10 mouse cellular contexts compared by ENCODE assay signal in genomic region chr2:93303585-93304272, GRCm38 (mm10). TPM values are rescaled to one million over a fixed set of nuclear protein-coding genes. Genes with fewer than 3 reads are reported as not detected.
DNase-seq lines count a peak whose midpoint lies in the region; ATAC-seq lines count a peak whose summit lies in the region.
"Had no signal": no experiment of that assay in that cellular context is flagged by ENCODE, and none has a peak within 500 bp of the region (broad histone marks: within the 10 kb centered on the region; RNA-seq: fewer than 3 reads in every experiment).

No protein-coding gene starts in this region.

- H3K27ac ChIP-seq in kidney, embryonic 15.5 days: peak overlapping the region; percentile 86
- peak overlapping the region; percentile 75 for H3K27ac ChIP-seq in neural tube, embryonic 14.5 days (ENCODE audit: low read depth, low read length)
- H3K27ac ChIP-seq: liver, embryonic 14.5 days had no signal

- H3K4me2 ChIP-seq in kidney, embryonic 15.5 days: no peak overlapping the region
- no peak overlapping the region for H3K4me2 ChIP-seq in neural tube, embryonic 14.5 days (ENCODE audit: low read depth, low read length)

- peak; percentile 40; the same call in 1 of the 2 replicates for ATAC-seq in kidney, embryonic 15.5 days (replicated peaks; ENCODE audit: low FRiP score)
- ATAC-seq in neural tube, embryonic 14.5 days (ENCODE audit: low read depth): peak; percentile 54; the same call in 1 of the 2 replicates

- DNase-seq in kidney, adult 8-10 months: no peak
- peak; percentile 58 to 63 for DNase-seq in heart, adult 9 months (ENCODE audit: low spot score in 2 of 2)
- DNase-seq in kidney, postnatal 14 days: peak; percentile 62
- DNase-seq in cerebellum, postnatal 25 days: no peak
- no peak for DNase-seq in spleen, postnatal 14 days (ENCODE audit: low spot score in 2 of 2)
- no peak for DNase-seq in ovary, postnatal 14 days (ENCODE audit: low spot score)
- DNase-seq: B cell, adult 2 months had no signal

- no peaks in the 10 kb centered on the region for H3K9me3 ChIP-seq in kidney, embryonic 15.5 days (replicated peaks)
- H3K9me3 ChIP-seq in neural tube, embryonic 14.5 days (ENCODE audit: control insufficient read depth, low read length): no peaks in the 10 kb centered on the region

- H3K4me3 ChIP-seq in kidney, embryonic 15.5 days (replicated peaks): no peak overlapping the region
- H3K4me3 ChIP-seq in neural tube, embryonic 14.5 days (ENCODE audit: low read depth, low read length): no peak overlapping the region

- H3K27me3 ChIP-seq in kidney, embryonic 15.5 days: no peaks in the 10 kb centered on the region
- no peaks in the 10 kb centered on the region for H3K27me3 ChIP-seq in neural tube, embryonic 14.5 days (ENCODE audit: control insufficient read depth, insufficient read depth, low read length)

- peaks cover 16% of the 10 kb centered on the region for H3K36me3 ChIP-seq in kidney, embryonic 15.5 days
- H3K36me3 ChIP-seq in neural tube, embryonic 14.5 days (ENCODE audit: control insufficient read depth, insufficient read depth, low read length): no peaks in the 10 kb centered on the region

- H3K9ac ChIP-seq in kidney, embryonic 15.5 days: no peak overlapping the region
- H3K9ac ChIP-seq in neural tube, embryonic 14.5 days (replicated peaks; ENCODE audit: low read depth, low read length): no peak overlapping the region
- H3K9ac ChIP-seq: liver, embryonic 14.5 days had no signal

- 19% methylated on average over 16 of the region's 16 CpGs for WGBS in kidney, embryonic 15.5 days
- 9% methylated on average over 16 of the region's 16 CpGs for WGBS in neural tube, embryonic 14.5 days

- H3K4me1 ChIP-seq in kidney, embryonic 15.5 days: peaks cover 28% of the 10 kb centered on the region
- peaks cover 29% of the 10 kb centered on the region for H3K4me1 ChIP-seq in neural tube, embryonic 14.5 days (ENCODE audit: control insufficient read depth, insufficient read depth, low read length)

RNA-seq across cellular contexts. Expression of gene Tspan18, which starts 30.6 kb away (rescaled TPM):
- 41.0 and 44.8 TPM in 2 replicates for polyA plus RNA-seq in kidney, embryonic 15.5 days (2015; fragmentation: Nextera tagmentation; extraction: Ambion mirVana)
- 30.2 and 34.7 TPM in 2 replicates for polyA plus RNA-seq in neural tube, embryonic 14.5 days (2014; fragmentation: Nextera tagmentation; extraction: Ambion mirVana)

Comparison
In these comparisons a context has a peak if more than half of its experiments do, and no peak if none do; other contexts are left out.
1. DNase-seq: peak in heart, adult 9 months (2 of 2) and kidney, postnatal 14 days (single experiment); none in kidney, adult 8-10 months (0 of 2), cerebellum, postnatal 25 days (0 of 2), spleen, postnatal 14 days (0 of 2) and ovary, postnatal 14 days (single experiment).